Mouse (Mus musculus) kidney, embryonic 14.5 days (tissue): Measurements from ENCODE around the gene Lrig1. TPM values are rescaled to one million over a fixed set of nuclear protein-coding genes. Genes with fewer than 3 reads are reported as not detected.
"Not testable (repeated sequence)": the region's sequence is repeated elsewhere in the genome, so short reads cannot be mapped to it uniquely, and the experiment has no call there.

Source experiments
- ATAC-seq: fragments of 200-750 bp; cut with Nextera tagmentation; 2 replicates; pipeline ENCODE4 v1.8.0; 2017; ENCODE audit warnings: moderate number of reproducible peaks, mild to moderate bottlenecking, moderate TSS enrichment, moderate library complexity; ENCODE audit not compliant: low FRiP score, low TSS enrichment
- H3K27ac ChIP-seq: fragments of 300-500 bp; sonication (generic); 2 replicates; pipeline ENCODE4 v1.5.1; 2014; ENCODE audit warnings: low read depth, mild to moderate bottlenecking, low read length, moderate library complexity, mixed read lengths
- H3K27me3 ChIP-seq: fragments of 300-500 bp; sonication (generic); 2 replicates; pipeline ENCODE4 v1.6.1; 2014; ENCODE audit warnings: mild to moderate bottlenecking, low read length; ENCODE audit not compliant: control insufficient read depth, insufficient read depth
- H3K36me3 ChIP-seq: fragments of 300-500 bp; sonication (generic); 2 replicates; pipeline ENCODE4 v1.6.1; 2014; ENCODE audit warnings: low read length, mixed read lengths; ENCODE audit not compliant: control insufficient read depth, insufficient read depth
- H3K4me1 ChIP-seq: fragments of 300-500 bp; sonication (generic); 2 replicates; pipeline ENCODE4 v1.6.1; 2014; ENCODE audit warnings: low read length, mixed read lengths; ENCODE audit not compliant: control insufficient read depth, insufficient read depth
- H3K4me2 ChIP-seq: fragments of 300-500 bp; sonication (generic); replicated peaks from 2 replicates; pipeline ENCODE4 v1.6.1; 2014; ENCODE audit warnings: low read depth, mild to moderate bottlenecking, low read length
- H3K4me3 ChIP-seq: fragments of 300-500 bp; sonication (generic); 2 replicates; pipeline ENCODE4 v1.5.1; 2014; ENCODE audit warnings: mild to moderate bottlenecking, low read length
- H3K9ac ChIP-seq: fragments of 300-500 bp; sonication (generic); 2 replicates; pipeline ENCODE4 v1.6.1; 2014; ENCODE audit warnings: low read depth, mild to moderate bottlenecking, low read length, moderate library complexity
- H3K9me3 ChIP-seq: fragments of 300-500 bp; sonication (generic); 2 replicates; pipeline ENCODE4 v1.6.1; 2016; ENCODE audit warnings: low read length; ENCODE audit not compliant: control insufficient read depth
- WGBS: fragments of 180-500 bp; shearing (Covaris S2); extraction: QIAGEN DNeasy Blood & Tissue Kit; methylation state at CpG from one replicate; pipeline ENCODE4 v1.1.7; 2014; 5-methylcytosine and 5-hydroxymethylcytosine counted together
- polyA plus RNA-seq: library from polyadenylated mRNA; unstranded; fragments of >200 nt; fragmentation: Nextera tagmentation; extraction: Ambion mirVana; gene quantifications from 2 replicates; pipeline ENCODE4 v1.2.1, GENCODE M21; 2014

The Lrig1 gene
- polyA plus RNA-seq, 1 experiment from 2014 or later: 10.4 TPM

DNA sequence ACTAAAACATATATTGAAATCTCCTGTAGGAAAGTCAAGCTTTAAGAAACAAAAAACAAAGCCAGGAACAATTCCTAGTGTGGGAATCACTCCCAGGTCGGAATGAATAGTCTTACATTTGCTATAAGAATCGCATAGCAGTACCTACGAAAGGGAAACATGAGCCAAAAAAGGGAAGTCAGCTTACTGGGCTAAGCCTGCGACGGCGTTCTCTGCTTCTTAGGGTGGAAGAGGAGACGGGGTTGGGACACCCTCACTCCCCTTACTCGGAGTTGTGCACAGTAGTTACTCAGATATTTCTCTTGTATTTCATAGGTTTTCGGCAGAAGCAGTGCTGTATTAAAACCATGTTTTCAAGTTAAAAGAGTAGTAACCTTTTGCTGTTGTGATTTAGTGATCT lies 117.9 kb downstream of the Lrig1 start:
- H3K9ac ChIP-seq: no peak overlapping the region
- no peak overlapping the region for H3K4me2 ChIP-seq
- H3K4me1 ChIP-seq: no peaks in the 10 kb centered on the region
- no peak for ATAC-seq
- H3K27ac ChIP-seq: no peak overlapping the region
- H3K36me3 ChIP-seq: no peaks in the 10 kb centered on the region
- no peaks in the 10 kb centered on the region for H3K9me3 ChIP-seq
- H3K4me3 ChIP-seq: no peak overlapping the region
- WGBS: 76% methylated on average over 9 of the region's 9 CpGs
- no peaks in the 10 kb centered on the region for H3K27me3 ChIP-seq

DNA sequence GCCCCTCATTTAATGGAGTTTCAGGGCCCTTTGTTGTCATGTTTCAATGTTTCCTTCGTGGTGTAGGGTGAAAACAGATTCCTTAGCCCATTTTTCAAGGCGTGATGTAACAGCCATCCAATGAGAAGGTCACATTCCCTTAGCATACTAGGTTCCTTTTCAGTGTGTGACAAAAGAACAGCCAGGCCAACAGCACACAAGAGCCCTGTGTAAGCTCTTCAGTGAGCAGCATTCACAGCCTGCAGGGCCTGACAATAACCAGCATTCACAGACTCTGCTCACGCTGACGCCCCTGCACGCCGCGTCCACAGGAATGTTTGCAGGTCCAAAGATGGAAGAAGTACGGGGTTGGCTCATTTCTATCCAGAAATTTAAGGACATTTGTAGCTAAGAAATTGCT lies 122.0 kb downstream of the Lrig1 start:
- ATAC-seq: no peak
- Histone ChIP-seq H3K27me3 (no peaks in the 10 kb centered on the region), H3K4me1 (no peaks in the 10 kb centered on the region), H3K36me3 (no peaks in the 10 kb centered on the region), H3K27ac (no peak overlapping the region), H3K9ac (no peak overlapping the region), H3K9me3 (no peaks in the 10 kb centered on the region), H3K4me3 (no peak overlapping the region), H3K4me2 (no peak overlapping the region)
- WGBS: 86% methylated on average over 8 of the region's 8 CpGs

DNA sequence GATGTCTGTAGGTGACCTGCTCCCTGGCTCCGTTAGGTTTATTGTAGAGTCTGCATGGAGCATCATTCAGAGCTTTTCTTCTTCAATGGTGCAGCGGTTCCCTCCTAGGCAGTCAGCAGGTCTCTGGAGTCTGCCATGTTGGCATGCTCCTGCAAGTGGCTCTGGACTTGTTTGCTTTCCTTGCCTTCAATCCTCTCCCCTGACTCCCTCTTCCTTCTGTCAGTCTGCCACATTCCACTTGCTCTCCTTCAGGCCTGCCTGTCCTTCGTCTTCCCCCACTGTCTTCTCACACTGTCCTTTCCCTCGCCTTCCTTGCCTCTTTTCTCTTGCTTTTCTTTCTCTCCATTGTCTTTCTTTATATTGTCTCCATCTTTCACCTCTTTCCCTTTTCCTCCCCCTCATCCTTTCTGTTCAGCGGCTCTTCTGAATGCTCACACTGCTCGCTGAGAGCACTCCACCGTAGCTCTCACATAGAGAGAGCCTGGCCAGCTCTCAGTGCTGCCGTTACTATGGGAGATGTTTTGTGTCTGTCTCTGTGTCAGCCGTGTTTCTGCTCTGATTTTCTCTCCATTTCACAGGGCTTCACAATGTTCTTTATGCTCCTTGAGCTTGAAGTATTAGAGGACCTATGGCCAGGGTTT lies 124.3 kb downstream of the Lrig1 start:
- H3K4me1 ChIP-seq: no peaks in the 10 kb centered on the region
- H3K27ac ChIP-seq: no peak overlapping the region
- H3K9me3 ChIP-seq: no peaks in the 10 kb centered on the region
- H3K36me3 ChIP-seq: no peaks in the 10 kb centered on the region
- no peak for ATAC-seq
- H3K4me2 ChIP-seq: no peak overlapping the region
- no peak overlapping the region for H3K4me3 ChIP-seq
- H3K27me3 ChIP-seq: no peaks in the 10 kb centered on the region
- 69% methylated on average over 9 of the region's 9 CpGs for WGBS
- H3K9ac ChIP-seq: no peak overlapping the region

DNA sequence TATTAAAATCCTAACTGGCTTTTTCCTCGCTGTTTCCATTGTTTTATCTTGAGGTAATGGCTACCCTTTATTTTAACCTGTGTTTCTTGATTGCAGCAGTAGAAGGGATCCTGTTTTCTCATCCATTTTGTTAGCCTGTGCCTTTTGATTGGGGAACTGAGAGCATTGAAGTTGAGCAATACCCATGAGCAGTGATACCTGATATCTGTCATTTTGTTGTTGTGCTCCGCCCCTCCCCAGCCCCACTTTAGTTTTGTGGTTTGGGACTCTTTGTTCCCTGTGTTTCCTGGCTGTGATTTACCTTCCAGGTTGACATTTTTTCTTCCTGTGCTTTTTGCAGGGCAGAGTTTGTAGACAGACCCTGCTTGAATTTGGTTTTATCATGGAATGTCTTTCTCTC lies 131.9 kb downstream of the Lrig1 start:
- H3K9ac ChIP-seq: no peak overlapping the region
- no peaks in the 10 kb centered on the region for H3K36me3 ChIP-seq
- no peak overlapping the region for H3K4me3 ChIP-seq
- H3K27ac ChIP-seq: no peak overlapping the region
- no peak for ATAC-seq
- no peaks in the 10 kb centered on the region for H3K27me3 ChIP-seq
- H3K4me1 ChIP-seq: no peaks in the 10 kb centered on the region
- H3K9me3 ChIP-seq: no peaks in the 10 kb centered on the region
- H3K4me2 ChIP-seq: no peak overlapping the region
- 70% methylated on average over 2 of the region's 2 CpGs for WGBS

DNA sequence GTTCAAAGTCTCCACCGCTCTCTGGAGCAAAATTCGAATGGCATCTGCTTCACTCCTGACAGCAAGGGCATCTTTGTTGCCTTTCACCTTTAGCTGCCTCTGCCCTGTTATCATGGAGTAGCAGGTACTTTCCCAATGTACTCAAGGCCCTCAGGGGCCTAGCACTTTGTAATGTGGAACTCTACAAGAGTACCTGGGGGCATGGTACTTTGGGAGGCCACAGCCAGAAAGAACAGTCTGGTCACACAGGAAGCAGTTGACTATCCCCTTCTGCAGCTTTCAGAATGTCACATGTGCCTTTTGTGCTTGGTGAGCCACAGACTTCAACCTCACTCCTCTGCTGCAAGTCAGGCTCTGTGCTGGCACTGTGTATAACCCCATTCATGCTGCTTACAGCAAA lies 134.2 kb downstream of the Lrig1 start:
- H3K4me3 ChIP-seq: no peak overlapping the region
- 91% methylated on average over 2 of the region's 2 CpGs for WGBS
- no peak overlapping the region for H3K9ac ChIP-seq
- no peaks in the 10 kb centered on the region for H3K4me1 ChIP-seq
- H3K4me2 ChIP-seq: no peak overlapping the region
- ATAC-seq: no peak
- H3K9me3 ChIP-seq: no peaks in the 10 kb centered on the region
- H3K27me3 ChIP-seq: no peaks in the 10 kb centered on the region
- no peaks in the 10 kb centered on the region for H3K36me3 ChIP-seq
- H3K27ac ChIP-seq: no peak overlapping the region

DNA sequence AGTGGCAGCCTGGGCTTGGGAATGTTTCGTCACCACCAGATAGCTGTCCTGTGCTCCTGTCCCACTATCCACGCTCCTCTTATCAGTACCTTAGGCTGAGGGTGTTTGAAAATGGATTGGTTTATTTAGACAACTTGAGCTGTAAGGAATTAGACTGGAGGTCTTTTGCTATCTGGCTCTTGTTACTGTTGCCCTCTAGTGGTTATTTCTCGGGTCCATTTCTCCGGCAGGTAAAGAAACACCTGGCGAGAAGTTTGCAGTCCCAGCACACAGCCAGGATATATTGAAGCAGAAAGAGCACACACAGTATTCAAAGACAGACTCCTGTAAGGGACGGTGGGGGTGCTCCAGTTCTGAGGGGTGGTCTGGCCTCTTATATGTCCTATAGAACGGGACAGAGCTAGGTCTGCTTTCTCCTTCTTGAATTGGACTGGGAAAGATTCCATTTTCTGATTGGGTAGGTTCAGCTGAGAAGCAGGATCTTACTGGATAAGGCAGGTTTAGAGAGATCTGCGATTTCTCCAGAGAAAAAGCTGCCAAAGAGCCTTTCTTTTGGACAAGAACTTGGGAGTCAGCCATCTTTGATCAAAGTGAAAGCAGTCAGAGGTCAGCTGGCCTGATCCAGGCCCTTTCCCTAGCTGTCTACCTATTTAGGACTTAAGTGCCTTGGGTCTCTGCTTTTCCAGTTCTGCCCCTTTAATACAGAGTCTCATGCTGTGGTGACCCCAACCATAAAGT lies 136.6 kb downstream of the Lrig1 start:
- Histone ChIP-seq H3K9ac (no peak overlapping the region), H3K9me3 (no peaks in the 10 kb centered on the region), H3K36me3 (no peaks in the 10 kb centered on the region), H3K27me3 (no peaks in the 10 kb centered on the region), H3K27ac (no peak overlapping the region), H3K4me3 (no peak overlapping the region), H3K4me1 (no peaks in the 10 kb centered on the region), H3K4me2 (no peak overlapping the region)
- no peak for ATAC-seq
- WGBS: 64% methylated on average over 8 of the region's 8 CpGs

DNA sequence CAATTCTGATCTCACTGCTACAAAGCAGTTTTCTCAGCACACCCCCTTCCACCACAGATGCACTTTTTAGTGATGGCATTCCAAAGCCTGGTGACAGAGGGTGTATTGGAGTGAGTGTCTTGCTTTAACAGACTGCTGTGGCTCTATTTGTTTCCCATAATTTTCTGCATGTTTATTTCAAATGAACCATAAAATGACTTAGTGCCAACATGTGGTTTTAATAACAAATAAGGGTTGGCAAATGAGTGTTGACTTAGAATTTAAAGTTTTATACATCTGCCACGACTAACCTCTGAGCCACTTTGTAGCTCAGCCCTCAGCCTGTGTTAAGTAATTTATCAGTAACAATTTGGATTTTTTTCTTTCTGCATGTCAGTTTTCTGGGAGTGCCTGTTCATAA lies 138.6 kb downstream of the Lrig1 start:
- ATAC-seq: no peak
- Histone ChIP-seq H3K4me3 (no peak overlapping the region), H3K9me3 (no peaks in the 10 kb centered on the region), H3K36me3 (no peaks in the 10 kb centered on the region), H3K27me3 (no peaks in the 10 kb centered on the region), H3K9ac (no peak overlapping the region), H3K4me2 (no peak overlapping the region), H3K27ac (no peak overlapping the region), H3K4me1 (no peaks in the 10 kb centered on the region)
- 63% methylated on average over 1 of the region's 1 CpGs for WGBS

DNA sequence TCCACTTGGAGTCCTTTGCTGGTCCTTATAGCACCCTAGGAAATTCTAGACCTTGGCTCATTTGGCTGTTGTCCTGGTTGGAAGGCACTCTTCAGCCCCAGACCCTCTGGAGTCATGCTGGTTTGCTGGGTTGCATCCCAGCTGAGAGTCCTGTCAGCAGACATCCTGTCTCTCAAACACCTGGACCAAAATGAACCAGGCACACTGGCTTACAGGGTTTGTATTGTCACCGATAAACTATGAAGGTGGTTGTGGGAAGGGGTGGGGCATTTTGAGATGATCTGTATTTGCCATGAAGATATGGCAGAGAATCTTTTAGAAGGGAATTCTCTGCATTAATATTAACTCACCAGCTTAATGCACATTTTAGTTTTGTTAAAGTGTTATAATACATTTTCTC lies 139.1 kb downstream of the Lrig1 start:
- Histone ChIP-seq H3K4me3 (no peak overlapping the region), H3K27me3 (no peaks in the 10 kb centered on the region), H3K4me1 (no peaks in the 10 kb centered on the region), H3K9me3 (no peaks in the 10 kb centered on the region), H3K4me2 (no peak overlapping the region), H3K9ac (no peak overlapping the region), H3K36me3 (no peaks in the 10 kb centered on the region), H3K27ac (no peak overlapping the region)
- WGBS: 95% methylated on average over 1 of the region's 1 CpGs
- no peak for ATAC-seq

DNA sequence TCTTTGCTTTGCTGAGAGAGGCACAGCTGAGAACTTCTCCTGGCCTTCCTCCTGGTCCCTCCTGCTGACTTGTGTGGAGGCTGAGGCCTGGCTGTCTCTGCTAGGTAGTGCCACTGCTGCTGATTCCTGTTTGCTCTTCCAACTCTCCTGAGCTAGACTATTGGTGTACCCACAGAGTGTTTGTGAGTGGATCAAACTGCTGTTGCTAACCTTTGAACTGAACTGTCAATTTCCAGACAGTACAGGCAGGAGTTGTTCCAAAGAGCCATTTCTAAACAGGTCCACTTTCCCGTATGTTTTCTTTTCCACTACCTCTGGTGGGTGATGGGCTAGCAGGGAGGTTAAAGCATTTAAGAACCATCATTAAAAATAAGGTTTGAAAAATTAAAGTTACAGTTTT lies 141.4 kb downstream of the Lrig1 start:
- H3K4me1 ChIP-seq, H3K9ac ChIP-seq, H3K9me3 ChIP-seq, H3K27ac ChIP-seq, H3K4me3 ChIP-seq, H3K4me2 ChIP-seq, H3K36me3 ChIP-seq, H3K27me3 ChIP-seq, ATAC-seq: not testable (repeated sequence)
- WGBS: 53% methylated on average over 1 of the region's 1 CpGs
